Mouse (Mus musculus) E14TG2a.4 (cell line): ENCODE results near the gene Fabp7.

Source experiments
- CTCF ChIP-seq: conservative IDR thresholded peaks from 2 replicates; pipeline ENCODE4 v1.5.1; 2014; ENCODE audit warnings: low read length
- NANOG ChIP-seq: IDR thresholded peaks from 2 replicates; pipeline ENCODE4 v1.6.1; 2014; ENCODE audit warnings: borderline replicate concordance, low read length, mixed read lengths

- TF ChIP-seq CTCF (no peak), NANOG (no peak)
Observed at GRCm38 (mm10) chr10:57828649-57829048, 44.0 kb downstream of the Fabp7 start.
